Mouse (Mus musculus): ENCODE results near the gene Nfatc3.
"Not testable (repeated sequence)": the region's sequence is repeated elsewhere in the genome, so short reads cannot be mapped to it uniquely, and the experiment has no call there.

Nfatc3 gene

DNA sequence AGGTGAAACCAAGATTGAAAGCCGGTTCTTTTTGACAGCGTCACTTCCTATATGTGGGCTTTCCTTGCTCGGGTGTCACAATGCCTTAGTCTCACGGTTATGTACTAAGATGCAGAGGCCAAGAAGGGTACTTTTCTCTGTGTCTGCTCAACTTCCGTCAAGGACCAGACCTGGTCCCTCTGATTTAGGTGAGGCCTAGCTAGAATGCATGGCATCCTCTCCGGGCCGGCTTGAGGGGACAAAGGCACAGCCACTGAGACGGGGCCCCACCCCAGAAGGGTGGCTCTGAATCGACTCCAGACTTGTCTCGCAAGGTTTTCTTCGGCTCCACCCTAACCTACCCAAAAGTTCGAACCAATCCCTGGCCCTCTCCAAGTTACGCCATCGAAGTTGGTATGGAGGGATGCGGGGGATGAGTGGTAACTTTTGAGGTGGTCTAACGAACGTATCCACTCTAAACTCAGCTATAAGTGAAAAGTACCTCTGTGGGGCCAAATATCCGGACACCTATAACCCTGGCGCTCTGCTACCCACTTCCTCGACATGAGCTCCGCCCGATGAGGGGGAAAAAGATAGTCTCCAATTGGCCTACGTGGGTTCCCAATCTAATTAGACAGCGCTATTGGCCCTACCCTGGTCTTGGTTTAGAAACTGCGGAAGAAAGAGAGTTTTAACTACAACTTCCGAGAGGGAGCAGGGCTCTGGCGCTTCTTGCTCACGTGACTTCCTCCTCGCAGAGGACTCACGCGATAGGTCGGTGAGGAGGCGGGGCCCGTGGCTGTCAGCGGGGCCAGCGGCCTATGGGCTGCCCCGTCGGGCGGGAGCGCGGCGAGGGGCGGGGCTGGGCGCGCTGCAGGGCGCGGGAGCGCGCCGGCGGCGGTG, at the start of gene Nfatc3:
TSS of gene Nfatc3 (plus strand) at position 110 of the 882 bp plus-strand sequence.
- peak; percentile 74 for DNase-seq (ENCODE audit: low spot score)

DNA sequence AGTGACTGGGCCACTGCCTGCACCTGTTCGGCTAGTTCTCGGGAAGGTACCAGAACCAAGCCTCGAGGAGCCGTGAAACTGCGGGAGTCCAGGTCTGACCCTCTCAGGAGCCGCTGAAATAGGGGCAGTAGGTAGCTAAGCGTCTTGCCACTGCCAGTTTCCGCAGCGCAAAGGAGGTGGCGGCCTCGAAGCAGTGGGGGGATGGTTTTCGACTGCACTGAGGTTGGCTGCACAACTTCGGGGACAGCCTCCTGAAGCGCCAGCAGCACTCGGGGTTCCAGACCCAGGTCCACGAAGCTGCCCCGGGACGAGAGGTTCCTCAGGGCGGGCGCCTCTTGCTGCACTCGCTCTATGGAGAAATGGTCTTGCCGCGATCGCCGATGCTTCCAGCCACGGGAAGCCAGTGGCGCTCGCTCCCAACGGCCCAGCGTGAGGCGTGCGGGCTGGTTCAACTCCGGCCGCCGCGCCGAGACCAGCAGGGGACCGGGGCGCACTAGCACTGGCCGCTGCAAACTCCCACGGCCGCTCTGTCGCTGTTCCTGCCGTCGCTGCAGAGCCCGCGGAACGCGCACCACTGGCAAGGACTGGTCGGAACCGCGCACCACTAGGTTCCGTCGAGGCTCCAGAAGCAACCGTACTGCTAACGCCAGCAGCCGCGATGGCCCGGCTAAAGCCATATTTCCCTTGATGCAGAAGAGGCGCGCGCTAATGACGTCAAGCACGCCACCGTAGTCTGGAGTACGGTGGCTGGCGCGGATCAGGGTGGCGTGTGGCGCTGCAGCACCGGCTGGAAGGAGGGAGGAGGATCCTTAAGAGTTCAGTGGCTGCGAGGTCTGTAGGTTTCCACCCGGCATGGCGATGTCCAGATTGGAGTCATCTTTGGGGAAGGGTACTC, 47.6 kb upstream of the Nfatc3 start:
- DNase-seq (ENCODE audit: low spot score): peak; percentile 87

DNA sequence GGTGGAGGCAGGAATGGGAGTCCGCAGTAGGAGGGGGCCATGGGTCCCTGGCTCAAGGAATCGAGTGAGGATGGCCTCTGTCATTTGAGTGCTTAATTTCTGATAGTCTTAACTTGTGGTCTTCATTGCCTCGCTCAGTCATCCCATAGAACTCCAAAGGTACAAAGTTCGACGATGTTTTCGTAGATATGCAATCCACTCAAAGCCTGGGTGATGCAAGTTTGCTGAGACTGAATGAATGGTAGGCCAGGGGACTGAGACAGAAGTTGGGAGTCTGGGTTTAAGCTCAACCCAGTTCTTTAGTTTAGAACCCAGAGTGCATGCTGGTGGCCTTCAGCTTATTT, 47.0 kb upstream of the Nfatc3 start, which contains the start of gene Ddx28:
TSS of gene Ddx28 (minus strand) at position 240 of the 344 bp plus-strand sequence.
- DNase-seq (ENCODE audit: low spot score): no peak

DNA sequence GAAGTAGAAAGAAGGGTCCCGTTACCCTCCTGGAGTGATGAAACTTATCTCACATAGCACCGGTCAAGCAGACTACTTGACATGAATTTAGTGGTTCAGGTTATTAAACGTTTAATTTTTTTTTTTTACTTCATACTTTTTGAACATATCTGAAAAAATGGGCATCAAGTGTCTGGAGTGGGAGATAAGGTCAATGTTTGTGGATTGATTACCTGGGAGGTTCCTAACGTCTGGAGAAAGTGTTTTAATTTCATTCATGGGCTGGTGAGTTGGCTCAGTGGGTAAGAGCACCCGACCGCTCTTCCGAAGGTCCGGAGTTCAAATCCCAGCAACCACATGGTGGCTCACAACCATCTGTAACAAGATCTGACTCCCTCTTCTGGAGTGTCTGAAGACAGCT, 46.4 kb upstream of the Nfatc3 start:
- not testable (repeated sequence) for DNase-seq (ENCODE audit: low spot score)

DNA sequence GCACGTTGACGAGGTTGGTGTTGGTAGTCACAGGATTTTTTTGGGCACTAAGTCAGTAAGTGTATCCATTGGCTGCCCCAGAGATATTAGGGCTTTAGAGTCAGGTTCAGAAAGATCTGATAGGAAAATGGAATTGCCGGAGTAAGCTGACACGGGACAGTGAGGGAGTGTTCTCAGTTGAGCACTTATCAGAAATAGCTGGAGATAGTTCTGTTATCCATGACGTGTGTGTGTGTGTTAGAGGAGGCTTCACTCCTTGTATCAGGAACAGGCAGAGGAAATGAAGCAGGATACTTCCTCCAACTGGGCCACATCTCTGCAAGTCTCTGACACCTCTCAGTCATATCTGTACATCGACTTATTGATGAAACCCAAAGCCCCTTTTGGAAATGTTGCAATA, 42.4 kb upstream of the Nfatc3 start:
- DNase-seq (ENCODE audit: low spot score): no peak

DNA sequence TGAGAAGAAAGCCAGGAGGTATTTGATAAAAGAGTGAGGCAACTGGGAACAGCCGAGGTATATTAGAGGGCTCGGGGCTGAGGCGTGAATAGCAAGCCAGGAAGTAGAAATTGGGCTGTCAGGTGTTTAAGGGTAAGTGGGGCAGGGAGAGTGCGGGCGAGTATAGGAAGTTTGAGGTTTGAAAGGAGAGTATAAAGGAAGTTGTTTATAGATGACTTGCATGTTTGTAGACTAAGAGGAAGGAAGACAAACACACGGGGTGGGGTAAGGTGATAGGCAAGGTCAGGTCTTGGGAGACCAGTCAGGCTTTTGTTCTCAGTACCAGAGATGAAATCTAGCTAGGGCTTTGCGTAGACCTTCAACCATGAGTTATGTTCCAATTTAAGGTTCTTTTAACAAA, 41.5 kb upstream of the Nfatc3 start:
- DNase-seq (ENCODE audit: low spot score): no peak

DNA sequence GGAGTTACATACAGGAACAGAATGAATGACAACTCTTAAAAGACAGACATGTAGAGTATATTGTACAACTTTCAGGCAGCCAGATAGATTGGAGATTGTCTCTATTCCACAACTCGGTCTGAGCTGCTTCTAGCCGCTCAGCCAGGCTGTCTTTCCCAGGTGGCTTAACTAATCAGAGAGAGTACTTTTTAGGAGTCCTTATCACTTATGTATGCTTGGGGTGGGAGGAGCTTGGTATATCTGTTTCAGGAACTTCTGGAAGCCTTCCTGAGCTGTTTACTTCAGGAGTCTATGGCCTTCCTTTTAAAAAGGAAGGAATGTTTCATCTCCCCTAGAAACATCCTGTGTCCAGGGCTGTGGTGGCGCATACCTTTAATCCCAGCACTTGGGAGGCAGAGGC, 40.6 kb upstream of the Nfatc3 start:
- DNase-seq (ENCODE audit: low spot score): no peak

DNA sequence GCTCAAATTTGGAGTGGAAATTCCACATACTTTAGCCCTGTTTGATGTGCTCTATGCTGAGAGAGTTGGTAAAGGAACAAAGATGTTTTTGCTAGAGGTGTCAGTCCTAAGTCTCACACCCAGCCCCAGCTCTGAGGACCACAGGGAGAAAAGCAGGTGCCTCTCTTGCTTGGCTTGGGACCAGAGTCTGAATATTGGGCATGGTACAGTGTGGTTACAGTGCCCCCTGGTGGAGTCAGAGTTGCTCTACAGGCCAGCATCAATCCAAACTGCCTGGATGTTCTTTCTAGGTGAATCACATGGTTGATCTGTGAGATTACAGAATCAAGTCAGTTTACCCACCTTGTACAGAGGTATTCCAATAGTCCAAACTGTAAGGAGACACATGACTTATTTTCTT, 36.2 kb upstream of the Nfatc3 start:
- peak; percentile 78 for DNase-seq (ENCODE audit: low spot score)

DNA sequence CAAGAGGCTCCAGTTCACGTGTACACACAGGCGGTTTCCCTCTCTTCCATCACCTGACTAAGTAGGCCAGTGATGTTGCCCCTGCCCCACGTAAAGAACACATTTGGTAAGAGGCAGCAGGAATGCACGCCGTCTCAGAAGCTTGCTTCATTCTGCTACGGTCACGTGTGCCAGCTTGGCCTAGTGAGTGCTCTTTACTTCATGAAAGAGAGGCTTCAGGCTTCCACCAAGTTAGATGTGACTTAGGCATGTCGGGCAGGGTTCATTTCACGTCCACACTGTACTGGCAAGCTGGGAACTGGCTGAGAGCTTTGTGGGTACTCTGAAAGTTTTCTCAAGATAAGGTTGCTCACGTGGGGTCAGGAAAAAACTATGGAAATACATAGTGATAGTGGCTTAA, 19.9 kb upstream of the Nfatc3 start:
- no peak for DNase-seq (ENCODE audit: low spot score)

DNA sequence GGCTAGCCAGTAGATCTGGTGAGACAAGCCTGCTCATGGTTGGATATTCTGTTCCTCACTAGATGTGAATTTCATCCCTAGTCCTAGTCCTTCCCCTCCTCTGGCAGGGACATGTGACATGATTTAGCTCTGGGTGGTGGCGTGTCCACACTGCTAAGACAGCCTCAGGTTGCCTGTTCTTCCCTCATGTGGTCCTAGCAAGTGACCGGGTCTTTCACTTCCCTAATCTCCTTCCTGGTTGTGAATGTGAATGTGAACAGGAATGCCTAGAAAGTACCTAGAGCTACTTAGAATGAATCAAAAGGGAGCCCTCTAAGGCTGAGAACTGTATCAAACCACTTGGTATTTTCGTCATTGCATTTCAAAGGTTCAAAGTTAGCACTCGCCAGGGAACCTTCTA, 19.0 kb upstream of the Nfatc3 start:
- no peak for DNase-seq (ENCODE audit: low spot score)

DNA sequence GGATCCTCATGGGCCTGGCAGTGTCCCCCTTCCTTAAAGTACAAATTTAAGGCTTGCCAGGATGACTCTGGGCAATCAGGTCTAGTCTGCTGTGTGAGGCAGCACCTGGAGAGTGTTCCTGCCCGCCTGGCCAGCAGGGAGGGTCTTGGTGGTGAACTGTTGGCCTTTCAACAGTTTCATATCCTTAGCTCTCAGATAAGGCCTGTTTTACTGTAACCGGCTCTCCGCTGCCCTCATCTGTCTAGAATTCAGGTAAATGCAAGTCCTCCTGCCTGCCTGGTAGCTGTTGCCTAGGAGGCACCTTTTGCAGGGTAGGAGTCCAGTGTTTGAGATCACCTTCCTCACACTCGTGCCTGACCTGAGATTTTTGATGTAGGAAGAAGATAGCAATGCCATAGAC, 18.4 kb upstream of the Nfatc3 start:
- DNase-seq (ENCODE audit: low spot score): no peak

DNA sequence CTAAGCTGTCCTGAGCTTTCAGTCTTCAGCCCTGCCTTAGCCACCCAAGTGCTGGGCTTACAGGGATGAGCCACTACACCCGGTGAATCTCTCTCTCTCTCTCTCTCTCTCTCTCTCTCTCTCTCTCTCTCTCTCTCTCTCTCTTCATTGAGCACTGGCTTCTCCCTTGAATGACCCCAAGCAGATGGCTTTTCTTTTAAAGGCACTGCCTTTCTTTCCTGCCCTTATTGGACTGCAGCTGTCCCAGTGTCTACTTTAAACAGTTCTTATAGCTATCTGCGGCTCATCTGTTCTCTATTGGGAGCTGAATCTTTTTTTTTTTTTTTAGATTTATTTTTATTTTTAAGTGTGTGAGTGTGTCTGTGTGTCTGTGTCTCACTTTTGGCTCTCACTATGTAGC, 15.6 kb upstream of the Nfatc3 start:
- DNase-seq (ENCODE audit: low spot score): no peak

DNA sequence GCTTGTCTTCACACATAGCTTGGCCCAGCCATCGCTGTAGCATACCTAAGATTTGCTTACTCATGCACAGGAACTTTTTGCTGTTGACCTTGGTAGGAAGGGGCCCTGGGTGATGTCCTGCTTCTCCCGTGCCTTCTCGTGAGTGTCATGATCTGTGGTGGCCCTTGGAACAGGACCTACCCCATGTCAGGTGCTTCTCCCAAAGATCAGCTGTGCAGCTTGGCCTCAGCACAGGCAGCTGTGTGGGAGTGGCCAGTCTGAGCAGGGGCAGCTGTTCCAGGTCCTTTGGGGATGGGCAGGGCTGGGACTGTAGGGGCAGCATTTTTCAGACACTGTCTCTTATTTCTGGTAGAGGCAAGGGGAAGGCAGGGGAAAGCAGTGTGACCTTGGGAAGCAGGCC, 14.5 kb upstream of the Nfatc3 start:
- no peak for DNase-seq (ENCODE audit: low spot score)

DNA sequence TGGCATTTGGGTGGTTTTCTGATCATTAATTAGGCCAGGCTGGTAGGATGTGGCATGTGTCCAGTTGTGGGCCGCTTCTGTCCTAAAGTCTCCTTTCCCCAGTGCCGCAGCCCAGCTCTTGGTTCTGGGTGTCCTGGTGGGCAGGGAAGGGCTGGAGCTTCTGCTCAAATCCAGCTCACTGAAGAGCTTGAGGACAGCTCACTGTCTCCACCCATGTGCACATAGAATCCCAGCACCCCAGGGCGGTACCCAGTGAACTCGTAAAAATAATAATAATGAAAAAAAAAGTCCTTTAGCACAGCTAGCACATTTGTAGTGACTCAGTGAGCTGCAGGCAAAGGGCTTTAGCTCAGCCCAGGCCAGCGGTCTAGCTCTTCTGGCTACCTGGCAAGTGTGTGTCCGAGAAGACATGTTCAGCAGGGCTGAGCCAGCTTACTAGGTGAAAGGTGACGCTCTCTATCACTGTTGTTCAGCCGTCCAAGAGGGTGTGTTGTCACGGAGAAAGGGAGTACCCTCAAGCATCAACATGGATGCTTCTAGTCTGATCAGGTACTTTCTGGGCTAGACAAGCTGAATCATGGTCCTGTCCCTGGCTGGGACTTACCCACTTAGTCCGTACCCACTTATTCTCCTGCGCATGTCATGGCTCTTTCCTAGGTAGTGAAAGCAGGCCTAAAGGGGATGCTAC, 11.6 kb upstream of the Nfatc3 start:
- no peak for DNase-seq (ENCODE audit: low spot score)

DNA sequence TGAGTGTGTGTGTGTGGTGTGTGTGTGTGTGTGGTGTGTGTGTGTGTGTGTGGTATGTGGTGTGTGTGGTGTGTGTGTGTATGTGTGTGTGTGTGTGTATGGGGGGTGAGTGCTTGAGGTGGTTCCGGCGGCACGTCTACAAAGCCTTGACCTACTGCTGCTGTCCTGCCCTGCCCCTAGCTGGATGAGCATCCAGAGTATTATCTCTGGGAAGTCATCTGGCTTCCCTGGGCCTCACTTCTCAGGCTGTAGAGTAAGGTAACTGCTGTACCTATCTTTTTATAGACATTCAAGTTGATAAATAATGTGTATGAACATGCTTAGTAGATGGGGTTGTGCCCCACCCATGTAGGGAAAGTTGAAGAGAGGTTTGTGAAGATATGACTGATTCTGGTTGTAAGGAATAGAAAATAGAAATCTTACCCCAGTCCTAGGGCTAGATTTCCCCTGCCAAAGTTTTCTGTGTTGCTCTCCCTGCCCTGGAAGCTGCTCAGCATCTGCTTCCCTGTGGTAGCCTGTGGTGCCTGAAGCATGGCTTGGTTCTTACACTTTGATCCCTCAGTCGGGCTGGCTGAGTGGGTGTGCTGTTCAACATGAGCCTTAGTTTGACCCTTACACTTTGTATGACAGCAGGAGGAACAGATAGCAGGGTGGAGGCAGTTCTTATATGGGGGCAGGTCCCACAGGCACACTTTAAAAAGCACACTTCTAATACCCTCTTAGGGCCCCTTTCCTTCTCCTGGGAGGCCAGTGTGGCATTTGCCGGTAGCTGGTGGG, 10.6 kb upstream of the Nfatc3 start:
- no peak for DNase-seq (ENCODE audit: low spot score)

DNA sequence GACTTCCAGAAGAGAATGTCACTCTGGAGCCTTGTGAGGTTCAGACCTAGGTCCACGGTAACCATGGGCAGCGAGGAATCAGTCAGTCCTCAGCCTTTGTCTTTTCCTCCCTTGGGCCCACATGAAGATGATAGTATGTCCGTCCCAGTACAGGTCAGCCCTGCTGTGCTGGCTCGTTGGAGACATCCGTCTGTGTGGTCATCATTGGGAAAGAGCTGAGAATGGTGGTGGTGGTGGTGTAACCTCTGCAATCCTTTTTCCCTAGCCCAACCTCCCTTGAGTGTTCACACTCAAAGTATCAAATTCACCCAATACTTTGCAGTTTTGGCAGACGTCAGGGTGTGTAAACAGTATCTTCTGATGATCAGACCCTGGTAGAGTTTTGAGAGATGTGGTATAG, 8.8 kb upstream of the Nfatc3 start:
- no peak for DNase-seq (ENCODE audit: low spot score)

DNA sequence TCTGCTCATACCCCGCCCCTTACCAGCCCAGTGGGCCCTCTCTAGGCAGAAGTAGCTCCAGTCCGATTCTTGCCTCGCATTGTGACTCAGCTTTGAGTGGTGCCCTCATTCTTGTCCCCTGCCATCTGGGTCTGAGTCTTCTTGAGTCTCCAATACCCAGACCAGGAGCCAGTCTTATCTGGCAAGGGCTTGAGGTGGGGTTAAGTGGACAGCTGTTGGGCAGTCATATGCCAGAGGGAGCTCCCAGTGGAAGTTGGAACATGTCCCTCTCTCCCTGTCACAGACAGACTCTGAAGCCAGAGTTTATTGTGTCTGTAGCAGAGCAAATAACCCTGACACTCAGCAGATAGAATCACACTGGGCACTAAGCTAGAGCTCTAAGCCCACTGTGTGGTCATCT, 7.6 kb upstream of the Nfatc3 start:
- no peak for DNase-seq (ENCODE audit: low spot score)

DNA sequence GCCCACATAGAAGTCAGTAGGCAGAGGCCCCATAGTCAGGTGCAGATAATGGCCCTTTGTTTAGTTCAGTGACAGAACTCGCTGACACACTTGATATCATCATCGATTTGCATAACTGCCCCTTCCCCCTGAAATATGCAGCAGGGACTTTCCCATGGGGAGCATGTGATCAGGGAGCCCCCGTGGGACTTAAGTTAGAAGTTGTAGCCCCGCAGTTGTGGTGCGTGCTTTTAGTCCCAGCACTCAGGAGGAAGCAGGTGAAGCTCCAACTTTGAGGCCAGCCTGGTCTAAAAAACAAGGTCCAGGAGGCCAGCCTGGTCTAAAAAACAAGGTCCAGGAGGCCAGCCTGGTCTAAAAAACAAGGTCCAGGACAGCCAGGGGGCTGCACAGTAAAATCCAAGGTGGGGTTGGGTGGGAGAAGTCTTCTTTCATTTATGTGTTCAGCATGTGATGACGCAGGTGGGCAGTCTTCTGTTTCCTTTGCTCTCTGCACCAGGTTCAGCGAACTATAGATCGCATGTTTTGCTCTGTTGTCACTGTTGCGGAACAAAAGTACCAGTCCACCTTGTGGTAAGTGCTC, 6.0 kb upstream of the Nfatc3 start:
- no peak for DNase-seq (ENCODE audit: low spot score)

DNA sequence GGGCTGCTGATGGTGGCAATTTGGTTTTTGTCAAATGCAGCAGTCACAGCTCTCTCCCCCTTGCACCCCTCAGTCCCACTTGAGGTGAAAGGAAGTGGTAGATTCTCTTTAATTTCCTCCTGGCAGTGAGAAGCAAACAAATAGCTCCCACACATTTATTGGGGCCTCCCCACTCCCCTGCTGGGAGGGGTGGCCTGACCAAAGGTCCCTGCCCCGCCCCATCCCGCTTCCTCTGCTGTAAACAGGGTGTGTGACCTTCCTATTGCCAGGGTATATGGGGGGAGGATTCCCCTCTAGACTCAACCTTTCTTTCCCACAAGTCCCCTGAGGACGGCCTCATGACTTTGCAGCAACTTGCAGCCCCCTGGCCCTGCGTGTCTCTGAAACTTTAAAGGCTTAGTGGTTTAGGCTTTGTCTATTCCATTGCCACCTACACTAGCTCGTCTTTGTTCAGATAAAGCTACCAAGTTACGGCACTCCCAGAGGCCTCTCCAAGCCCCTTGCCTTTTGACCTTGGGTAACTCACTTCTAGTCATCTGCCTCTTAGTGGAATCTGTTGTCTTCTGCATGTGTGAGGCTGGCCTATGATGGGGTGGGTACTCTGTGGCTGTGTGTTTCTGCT, 4.3 kb upstream of the Nfatc3 start:
- no peak for DNase-seq (ENCODE audit: low spot score)

DNA sequence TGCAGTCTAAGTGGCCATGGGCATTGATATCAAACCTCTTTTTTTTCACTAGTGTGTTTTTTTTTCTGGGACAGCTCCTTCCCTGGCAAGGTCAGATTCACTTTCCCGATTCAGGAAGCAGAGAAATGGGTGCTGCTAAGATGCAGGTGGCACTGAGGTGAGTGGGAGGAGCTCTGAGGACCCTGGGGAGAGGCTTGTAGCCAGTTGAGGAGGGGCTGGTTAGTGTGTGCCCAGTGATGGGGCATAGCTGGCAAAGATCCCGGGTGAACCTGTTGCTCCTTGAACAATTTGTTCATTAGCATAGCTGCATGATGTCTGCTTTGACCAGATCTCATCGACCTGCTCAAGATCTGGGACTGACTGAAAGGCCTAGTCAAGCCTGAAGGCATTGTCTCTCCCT, 3.6 kb upstream of the Nfatc3 start:
- no peak for DNase-seq (ENCODE audit: low spot score)

DNA sequence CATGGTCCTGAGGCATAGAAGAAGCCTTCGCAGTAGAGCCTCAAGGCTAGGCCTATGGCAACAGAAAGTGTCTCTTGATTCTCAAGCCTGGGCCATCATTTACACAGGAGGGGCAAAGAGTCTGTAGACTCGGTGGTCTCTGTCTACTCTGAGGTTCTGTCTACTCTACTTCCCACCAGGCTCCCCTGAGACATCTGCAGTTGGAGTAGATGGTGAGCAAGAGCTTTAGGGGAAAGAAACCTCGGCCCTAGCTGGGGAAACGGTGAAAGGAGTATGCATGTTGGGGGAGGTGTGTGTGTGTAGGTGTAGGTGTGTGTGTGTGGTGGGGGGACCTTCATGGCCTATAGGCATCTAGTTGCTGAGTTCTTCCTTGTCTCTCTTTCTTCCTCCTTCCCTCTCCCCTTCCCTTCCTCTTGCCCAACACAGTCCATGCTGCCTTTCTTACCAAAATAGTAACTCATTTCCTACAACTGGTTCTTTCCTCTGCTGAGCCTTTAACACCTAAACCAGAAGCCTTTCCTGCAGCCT, 2.1 kb upstream of the Nfatc3 start:
- no peak for DNase-seq (ENCODE audit: low spot score)
